Mouse (Mus musculus): ENCODE data around the gene Lfng.

- TF ChIP-seq GATA1 (IDR thresholded peaks at IDR 0.05; ENCODE audit: low read depth, low read length), result no peak
- no peak for TF ChIP-seq TAL1 (IDR thresholded peaks at IDR 0.05; ENCODE audit: low read length)
- TF ChIP-seq JUND (IDR thresholded peaks at IDR 0.05; ENCODE audit: low read depth, low read length), result no peak
These were observed 36.8 kb upstream of the Lfng start for GRCm38 (mm10) chr5:140570223-140570870.

Data from MEL (cell line).